Mouse (Mus musculus): ENCODE data around the gene Pabpn1. TPM values are rescaled to one million over a fixed set of nuclear protein-coding genes. Genes with fewer than 3 reads are reported as not detected.

The Pabpn1 gene
- total RNA-seq, 1 experiment from 2014 or later, result 493 TPM

DNA sequence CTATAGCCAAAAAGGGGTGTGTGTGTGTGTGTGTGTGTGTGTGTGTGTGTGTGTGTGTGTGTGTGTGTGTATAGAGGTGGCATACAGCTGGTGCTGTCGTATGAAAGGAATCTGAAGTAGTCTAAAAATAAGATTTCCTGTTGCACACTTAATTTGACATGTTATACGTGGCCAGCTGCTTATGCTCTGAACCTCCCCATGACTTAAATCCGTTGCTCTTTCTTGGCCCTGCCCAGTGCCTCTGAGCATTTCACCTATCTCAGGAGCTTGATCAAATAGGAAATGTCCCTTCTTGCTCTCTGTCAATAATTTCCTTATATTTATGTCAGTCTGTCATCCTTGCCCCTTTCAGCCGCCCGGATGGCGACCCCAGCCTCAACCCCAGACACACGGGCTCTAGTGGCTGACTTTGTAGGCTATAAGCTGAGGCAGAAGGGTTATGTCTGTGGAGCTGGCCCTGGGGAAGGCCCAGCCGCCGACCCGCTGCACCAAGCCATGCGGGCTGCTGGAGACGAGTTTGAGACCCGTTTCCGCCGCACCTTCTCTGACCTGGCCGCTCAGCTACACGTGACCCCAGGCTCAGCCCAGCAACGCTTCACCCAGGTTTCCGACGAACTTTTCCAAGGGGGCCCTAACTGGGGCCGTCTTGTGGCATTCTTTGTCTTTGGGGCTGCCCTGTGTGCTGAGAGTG, 8.1 kb upstream of the Pabpn1 start:
- ATAC-seq (replicated peaks; ENCODE audit: low read depth, poor library complexity, severe bottlenecking), result no peak

DNA sequence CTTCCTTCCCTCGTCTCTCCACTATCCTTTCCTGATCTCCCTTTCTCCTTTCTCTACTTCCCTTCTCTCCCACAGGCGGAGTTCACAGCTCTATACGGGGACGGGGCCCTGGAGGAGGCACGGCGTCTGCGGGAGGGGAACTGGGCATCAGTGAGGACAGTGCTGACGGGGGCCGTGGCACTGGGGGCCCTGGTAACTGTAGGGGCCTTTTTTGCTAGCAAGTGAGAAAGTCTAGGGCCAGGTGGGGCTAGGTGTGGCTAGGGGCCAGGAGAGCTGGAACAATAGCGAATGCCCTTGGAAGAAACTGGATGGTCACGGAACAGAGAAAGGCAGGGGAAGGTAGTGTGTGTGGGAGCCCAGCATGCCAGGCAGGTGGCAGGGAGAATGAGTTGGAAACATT, 7.0 kb upstream of the Pabpn1 start:
- ATAC-seq (replicated peaks; ENCODE audit: low read depth, poor library complexity, severe bottlenecking), result no peak

DNA sequence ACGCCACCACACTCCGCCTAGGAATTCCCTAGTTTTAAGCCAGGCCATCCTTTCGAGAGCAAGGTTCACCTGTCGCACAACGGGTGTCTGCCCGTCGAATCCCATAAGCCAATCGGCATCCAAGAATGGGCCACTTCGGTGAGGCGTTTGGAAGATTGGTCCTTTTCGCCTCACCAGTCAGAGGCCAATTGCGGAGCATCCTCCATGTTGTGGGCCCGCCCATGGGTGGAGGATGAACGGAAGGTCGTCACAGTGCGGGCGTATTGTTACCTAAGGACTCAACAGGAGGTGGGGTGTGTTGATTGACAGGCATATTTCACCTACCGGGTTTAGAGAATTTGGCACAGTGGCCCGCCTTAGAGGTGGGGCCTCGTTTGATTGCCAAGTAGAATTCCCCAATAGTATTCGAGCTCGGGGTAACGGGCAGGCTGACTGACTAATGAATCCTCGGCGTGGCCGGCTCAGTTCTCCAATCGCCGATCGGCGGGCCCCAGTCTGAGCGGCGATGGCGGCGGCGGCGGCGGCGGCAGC, 1.4 kb downstream of the Pabpn1 start:
- ATAC-seq (replicated peaks; ENCODE audit: low read depth, poor library complexity, severe bottlenecking), result peak; percentile 98

DNA sequence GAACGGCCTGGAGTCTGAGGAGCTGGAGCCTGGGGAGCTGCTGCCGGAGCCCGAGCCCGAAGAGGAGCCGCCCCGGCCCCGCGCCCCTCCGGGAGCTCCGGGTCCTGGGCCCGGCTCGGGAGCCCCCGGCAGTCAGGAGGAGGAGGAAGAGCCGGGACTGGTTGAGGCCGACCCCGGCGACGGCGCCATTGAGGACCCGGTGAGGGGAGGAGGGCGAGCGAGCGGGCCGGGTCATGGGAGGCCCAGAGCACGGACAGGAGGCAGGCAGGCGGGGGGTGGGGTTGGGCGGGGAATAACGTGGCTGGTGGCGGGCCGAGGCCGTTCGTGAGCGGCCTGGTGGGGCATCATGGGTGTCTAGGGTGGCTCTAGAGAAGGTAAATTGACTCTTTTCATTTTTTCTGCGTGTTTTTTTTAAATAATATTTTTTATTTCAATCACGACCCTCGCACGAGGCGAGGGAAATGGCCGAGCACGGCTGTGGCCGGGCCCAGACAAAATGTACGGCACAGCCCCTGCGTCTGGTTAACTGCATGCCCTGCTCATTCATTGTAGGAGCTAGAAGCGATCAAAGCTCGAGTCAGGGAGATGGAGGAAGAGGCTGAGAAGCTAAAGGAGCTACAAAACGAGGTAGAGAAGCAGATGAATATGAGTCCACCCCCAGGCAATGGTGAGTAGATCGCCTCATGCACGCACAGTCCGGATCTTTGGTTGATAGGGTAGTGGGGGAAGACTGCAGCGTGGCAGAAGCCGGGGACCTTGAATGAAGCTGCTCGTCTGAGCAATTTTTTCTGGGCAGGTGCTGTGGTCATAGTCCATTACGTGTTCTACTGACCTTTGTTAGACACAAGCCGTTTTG, 2.2 kb downstream of the Pabpn1 start:
- ATAC-seq (replicated peaks; ENCODE audit: low read depth, poor library complexity, severe bottlenecking), result no peak

DNA sequence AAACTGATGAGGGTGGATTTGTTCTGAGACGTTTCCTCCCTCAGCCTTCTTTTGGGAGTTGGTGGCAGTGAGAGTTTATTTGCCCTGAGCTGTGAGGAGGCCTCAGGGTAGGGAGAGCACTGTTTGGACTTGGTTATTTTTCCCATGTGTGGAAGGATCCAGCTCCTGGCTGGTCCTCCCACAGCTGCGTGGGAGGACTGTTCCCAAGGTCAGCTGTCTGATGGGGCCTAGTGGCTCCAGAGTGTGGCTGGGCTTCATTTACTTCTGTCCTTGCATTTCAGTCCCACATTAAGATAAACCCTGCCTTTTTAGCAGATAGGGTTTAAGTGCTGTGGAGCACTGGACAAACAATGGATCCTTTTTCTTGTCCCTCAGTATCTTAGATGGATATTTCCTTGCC, 5.1 kb downstream of the Pabpn1 start:
- ATAC-seq (replicated peaks; ENCODE audit: low read depth, poor library complexity, severe bottlenecking), result no peak

DNA sequence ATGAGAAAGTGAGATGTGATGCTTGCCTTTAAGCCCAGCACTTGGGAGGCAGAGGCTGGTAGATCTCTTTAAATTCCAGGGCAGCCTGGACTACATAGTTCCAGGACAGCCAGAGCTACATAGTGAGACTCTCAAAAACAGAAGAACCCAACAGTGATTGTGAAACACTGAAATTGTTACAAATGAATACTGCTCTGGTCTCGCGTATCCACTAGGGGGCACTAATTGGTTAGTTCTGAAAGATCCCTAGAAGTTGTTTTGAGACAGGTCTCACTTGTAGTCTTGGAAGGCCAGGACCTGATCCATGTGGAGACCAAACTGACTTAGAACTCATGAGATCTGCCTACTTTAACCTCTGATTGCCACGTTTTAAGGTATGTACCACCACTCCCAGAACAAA, 8.1 kb downstream of the Pabpn1 start:
- ATAC-seq (replicated peaks; ENCODE audit: low read depth, poor library complexity, severe bottlenecking), result peak; percentile 84

DNA sequence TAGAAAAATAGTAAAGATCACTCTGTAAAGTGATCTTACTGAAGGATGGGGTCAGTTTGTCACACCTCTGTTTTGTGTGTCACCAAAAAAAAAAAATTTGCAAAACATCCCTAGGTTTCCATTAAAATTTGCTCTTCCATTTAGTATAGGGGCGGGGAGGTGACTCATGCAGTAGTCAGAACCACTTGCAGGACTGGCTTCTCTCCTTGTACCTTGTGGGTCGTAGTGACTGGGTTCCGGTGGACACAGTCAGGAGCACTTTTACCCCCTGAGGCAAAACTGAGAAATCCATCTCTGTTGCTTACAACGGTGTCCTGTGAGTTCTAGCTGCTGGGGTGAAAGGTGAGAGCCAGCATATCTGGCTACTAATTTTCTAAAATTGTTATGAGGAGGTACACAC, 11.3 kb downstream of the Pabpn1 start:
- ATAC-seq (replicated peaks; ENCODE audit: low read depth, poor library complexity, severe bottlenecking), result no peak

DNA sequence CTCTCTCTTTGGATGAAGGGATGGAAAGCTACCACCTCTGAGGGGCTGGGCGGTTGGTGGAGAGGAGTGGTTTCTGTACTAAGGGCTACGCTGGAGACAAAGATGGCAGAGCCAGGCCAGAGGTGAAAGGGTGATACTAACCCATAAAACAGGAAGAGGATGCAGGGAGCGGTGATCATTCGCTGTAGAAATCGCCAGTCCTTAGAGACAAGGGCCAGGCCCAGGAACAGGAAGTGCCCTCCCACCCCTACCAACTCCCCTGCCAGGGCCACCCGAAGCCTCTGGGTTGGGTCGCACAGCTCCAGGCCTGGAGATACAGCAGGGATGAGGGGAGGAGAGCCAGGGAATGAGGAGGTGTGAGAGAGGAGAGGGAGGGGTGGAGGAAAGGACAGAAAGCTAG, 16.4 kb downstream of the Pabpn1 start:
- no peak for ATAC-seq (replicated peaks; ENCODE audit: low read depth, poor library complexity, severe bottlenecking)

DNA sequence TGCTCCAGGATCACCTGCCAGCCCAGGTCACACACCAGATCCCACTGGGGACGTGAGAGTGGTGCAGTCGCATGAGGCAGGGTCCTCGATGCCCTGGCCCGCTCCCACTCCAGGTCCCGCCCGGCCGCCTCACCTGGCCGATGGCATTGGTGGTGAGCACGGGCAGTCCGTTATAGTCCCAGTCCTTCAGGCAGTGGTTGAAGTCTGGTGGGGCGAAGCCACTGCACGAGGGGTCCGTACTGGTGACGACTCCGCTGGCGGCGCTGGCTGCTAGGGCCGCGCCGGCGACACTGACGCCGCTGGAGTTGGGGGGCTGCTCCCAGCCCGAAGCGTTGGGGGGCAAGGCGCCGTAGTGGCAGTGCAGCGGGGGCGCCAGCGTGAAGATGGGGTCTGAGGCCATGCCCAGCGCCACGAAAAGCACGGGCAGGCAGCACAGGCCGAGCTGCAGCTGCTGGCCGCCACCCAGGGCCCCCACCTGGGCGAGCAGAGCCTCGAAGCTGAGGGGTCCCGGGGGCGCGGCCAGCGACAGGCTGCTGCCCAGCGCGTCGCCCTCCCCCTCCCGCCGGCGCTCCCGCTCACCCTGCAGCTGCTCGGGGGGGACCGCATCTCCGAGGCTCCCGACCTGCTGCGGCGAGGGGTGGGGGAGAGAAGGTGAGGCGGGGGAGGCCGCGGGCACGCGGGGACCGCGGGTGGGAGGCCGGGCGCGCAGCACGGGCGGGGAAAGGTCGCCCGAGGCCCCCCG, 20.0 kb downstream of the Pabpn1 start:
- no peak for ATAC-seq (replicated peaks; ENCODE audit: low read depth, poor library complexity, severe bottlenecking)

DNA sequence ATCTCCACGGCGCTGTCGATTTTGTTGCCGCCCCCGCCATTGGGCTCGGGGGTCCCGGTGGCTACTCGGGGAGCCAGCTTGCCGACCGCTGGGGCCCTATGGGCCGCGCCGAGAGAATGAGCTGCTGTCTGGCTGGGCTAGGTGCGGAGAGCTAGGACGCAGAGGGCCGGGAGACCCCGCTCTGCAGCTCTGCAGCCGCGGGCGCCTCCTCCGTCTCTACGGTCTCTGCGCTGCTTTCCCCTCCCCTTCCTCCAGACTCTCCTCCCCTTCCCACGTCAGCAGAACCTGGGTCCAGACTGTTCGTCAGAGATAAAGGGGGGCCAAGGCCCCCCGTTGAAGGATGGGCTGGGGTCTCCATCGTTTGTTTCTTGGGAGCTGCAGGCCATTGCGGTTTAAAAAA, 20.6 kb downstream of the Pabpn1 start, which contains the start of gene Slc22a17:
Gene Slc22a17, minus strand, starts transcription at position 247 of the 400 bp plus-strand sequence.
- ATAC-seq (replicated peaks; ENCODE audit: low read depth, poor library complexity, severe bottlenecking), result peak; percentile 76

DNA sequence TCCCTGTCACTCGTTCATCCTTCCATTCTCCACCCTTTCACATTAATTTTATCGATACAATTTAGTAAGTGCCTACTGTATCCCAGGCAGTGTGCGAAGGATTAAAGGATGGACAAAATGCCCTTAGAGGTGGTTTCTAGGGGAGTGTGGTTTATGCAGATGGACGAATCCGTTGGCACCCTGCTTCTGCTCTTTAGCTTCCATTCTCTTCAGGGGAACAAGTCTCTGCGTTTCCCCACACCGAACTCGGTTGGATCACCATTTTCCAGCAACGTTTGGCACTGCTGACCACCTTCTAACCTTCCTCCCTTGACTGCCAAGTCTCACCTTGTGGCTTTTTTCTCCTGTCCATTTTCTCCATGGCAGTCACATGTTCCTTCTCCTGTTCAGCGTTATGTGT, 21.0 kb downstream of the Pabpn1 start:
- ATAC-seq (replicated peaks; ENCODE audit: low read depth, poor library complexity, severe bottlenecking), result no peak

DNA sequence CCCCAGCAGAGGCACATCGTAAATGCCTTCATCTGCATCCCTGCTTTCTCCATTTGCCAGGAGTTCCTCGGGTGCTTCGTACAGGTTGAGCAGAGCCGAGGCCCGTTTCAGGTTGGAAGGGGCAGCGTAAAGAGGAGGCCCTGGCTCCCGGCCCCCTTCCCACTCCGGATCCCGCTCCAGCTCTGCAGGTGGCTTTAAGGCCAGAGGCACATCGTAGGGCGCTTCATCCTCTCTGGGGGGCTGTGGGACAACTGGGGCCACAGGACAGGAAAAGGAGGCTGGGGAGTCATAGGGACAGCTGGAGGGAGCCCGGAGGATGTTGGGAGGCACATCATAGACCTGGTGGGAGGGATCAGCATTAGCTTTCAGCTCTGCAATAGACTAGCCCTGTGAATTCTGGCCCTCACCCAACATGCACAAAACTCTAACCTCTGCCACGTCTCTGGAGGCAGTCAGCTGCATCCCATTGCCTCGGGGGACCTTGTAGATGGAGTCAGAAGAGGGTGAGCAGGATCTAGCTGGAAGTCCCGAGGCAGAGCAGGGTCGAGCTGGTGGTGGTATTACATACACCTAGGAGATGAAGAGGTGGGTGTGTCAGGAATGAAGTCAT, 27.9 kb downstream of the Pabpn1 start:
- ATAC-seq (replicated peaks; ENCODE audit: low read depth, poor library complexity, severe bottlenecking), result no peak

DNA sequence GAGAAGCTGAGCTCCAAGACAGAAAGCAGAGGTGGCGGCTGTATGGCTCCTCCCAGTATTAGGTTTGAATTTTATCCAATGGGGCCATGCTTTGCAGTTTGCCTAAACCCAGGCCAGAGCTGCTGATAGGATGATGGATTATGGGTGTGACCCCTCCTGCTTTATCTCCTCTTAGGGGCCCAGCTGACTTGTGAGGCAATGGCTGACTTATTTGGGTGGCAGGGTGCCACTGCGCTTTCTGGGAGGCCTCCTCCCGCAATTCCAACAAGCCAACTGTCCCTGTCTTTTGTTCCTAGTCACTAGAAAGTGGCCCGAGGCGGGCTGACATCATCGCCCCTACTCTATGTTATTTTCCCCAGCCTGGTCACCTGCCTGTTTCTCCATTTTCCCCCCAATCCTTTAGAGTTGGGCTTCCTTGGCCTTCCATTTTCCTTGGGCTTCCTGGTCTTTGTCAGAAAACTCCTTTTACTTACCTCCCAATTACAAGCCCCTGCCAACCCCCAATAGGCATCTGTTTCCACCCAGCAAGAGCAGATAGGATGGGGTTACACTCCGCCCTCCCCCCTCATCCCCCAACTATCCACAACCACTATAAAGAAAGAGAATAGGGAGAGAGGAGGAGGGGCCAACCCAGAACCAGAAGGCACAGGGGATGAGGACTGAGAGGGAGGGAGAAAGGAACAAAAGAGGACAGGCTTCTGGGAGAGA, 32.5 kb downstream of the Pabpn1 start:
- no peak for ATAC-seq (replicated peaks; ENCODE audit: low read depth, poor library complexity, severe bottlenecking)

DNA sequence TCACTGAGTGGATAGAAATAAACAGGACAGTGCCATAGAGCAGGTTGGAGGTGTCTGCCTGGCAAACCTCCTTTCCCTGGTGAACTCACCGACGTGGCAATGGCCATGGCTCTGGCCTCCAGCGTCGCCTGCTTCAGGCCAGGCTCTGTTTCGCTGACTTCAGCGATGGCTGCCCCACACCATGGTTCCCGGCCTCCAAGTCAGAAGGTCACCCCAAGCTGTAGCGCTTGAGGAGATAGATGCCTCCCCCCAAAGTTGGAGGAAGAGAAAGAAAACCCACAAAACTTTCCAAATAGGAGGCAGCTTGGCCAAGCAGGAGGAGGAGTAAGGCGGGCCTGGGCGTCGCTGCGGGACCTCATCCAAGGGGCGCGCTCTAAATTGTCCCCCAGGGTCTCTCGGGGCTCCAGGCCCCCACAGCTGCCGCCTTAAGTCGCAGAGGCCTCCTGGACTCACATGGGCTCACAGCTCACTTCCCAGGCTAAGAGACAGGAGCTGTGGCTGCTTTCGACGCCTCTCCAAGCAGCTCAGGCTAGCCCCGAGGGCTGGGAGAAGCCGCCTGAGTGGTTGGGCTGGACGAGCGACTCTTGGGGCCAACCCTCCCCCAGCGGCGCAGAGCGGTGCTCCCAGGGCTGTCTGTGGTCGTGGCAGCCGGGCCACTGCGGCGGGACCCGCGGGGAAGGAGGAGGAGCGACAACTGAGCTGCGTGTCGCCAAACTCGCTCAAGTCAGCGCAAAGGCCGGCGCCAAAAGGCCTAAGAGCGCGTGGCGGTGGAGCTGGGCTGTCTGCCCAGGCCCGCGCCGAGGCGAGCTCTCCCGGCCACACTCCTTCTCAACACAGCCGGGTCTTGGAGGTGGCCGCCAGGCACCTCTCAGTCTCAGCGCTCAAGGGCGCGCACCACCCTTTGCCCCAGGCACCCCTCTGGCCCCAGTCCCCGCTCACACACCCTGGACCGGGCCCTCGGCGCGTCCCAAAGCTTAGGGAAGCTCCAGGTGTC, 33.3 kb downstream of the Pabpn1 start, which contains the start of gene Efs:
Gene Efs, minus strand, starts transcription at position 778 of the 994 bp plus-strand sequence.
- peak; percentile 73 for ATAC-seq (replicated peaks; ENCODE audit: low read depth, poor library complexity, severe bottlenecking)

DNA sequence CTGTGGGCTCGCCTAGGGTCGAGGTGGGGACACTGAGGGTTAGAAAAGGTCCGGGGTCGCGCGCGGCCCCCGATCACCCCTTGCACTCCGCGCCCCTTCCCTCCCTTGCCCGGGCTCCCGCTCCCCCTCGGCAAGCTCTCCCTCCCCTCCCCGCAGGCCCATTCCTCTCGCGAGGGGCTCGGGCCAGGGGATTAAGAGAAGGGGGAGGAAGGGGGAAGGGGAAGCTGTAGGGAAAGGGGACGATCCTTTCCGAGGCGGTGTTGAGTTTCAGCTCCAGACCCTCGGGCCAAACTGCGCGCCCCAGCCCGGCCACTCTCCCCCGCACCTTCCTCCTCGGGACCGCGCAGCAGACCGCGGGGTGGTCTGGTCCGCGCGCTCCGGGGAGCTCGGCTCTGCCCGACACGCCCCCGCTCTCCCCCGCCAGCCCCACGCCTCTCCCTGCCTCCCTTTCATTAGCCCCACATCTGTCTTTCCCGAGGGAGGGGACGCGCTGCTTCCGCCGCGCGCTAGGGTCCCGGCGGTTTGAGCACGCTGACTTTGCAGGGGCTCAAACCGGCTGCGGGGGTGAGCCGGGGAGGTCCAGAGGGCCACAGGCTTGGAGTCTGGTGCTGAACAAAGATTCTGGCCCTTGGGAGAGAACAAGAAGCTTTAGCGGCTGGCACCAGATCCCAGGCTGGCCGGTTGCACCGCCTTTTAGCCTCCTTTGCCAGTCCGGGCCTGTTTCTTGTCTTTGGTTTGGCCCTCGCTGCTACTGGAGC, 34.3 kb downstream of the Pabpn1 start:
- no peak for ATAC-seq (replicated peaks; ENCODE audit: low read depth, poor library complexity, severe bottlenecking)

DNA sequence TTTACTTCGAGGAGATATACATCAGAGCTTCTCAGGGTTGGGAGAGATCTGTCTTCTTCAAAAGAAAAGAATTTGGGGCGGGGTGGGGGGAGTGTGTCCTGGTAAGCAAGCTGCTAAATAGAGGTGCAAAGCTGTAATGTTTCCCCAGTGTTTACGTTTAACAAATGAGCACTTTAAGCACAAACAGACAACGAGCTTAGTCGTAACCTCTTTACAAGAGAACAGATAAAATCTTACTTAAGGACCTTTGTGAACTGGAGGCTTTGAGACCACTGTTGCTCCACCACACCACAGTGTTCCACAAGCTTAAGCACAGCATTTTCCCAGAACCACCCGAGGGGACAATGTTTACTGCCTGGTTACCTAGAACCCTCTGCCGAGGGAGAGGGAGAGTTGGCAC, 35.0 kb downstream of the Pabpn1 start:
- no peak for ATAC-seq (replicated peaks; ENCODE audit: low read depth, poor library complexity, severe bottlenecking)

DNA sequence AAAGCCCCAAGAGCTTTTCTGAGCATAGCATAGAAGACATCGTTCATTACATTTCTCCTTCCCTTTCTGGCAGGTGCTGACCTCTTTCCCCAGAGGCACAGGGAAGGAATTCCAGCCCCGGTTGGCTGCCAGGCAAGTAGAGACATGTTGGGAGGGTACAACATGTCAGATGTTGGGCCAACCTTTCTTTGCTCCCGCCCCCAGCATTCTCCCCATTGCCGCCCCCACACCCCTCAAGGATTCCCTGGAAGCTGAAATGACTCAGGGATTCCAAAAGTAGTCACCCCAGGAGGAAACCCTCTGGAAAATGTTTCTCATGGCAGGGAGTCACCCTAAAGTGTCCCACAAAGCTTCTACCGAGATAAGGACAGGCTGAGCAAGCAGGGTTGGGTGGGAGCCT, 37.5 kb downstream of the Pabpn1 start:
- ATAC-seq (replicated peaks; ENCODE audit: low read depth, poor library complexity, severe bottlenecking), result no peak

DNA sequence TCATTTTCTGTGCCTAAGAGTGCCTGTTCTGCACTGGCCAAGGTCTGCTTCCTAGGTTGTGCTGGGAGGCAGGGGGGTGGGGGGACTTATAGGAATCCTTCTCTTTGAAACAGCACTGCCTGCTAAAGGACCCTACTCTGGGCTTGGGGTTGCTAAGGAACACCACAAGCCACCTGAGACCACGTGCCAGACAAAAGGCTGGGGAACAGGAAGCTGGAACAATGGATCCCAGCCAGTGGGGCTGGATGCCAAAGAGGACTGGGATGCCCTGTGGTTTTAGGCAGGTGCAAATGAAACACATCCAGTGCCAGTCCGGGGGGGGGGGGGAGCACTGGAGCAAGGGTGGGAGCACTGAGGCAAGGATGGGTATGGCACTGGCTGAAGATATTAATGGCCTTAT, 38.1 kb downstream of the Pabpn1 start:
- ATAC-seq (replicated peaks; ENCODE audit: low read depth, poor library complexity, severe bottlenecking), result no peak

Measured in common myeloid progenitor, adult 5-6 weeks (primary cell).